Mouse (Mus musculus) A20 (cell line): ENCODE results near the gene Spi1.

ENCODE experiments used
- DNase-seq: peaks from one replicate; pipeline ENCODE4 v3.0.0-alpha.2; 2011; ENCODE audit warnings: low read depth, low spot score

Gene Spi1

DNA sequence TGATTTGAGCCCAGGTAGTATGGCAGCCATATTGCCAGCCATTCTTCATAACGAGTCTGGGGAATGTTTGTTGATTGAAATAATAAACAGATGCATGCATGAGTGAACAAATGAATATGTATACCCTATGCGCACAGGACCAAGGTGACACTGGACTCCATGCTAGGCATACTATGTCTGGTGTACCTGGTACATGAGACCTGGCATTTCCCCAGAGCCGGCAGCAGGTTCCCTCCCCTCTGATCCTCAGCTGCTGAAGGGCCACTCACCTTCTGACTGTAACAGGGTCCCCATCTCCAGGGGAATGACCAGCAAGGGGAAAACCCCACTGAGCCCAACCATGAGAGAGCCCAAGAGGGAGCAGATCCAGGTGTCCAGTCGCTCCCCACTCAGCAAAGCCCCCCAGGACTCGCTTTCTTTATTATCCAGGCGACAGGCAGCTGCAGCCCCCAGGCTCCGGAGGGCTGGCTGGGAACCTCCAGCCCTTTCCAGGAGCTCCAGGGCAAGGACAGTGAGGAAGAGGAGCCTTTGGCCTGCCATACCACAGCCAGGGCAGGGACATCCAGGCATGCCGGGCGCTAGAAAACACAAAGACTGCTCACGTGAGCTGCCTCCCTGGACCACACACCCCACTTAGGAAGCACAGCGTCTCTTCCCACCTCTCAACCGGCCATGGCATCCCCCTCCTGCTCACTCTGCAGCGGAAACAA is 13.9 kb upstream of the Spi1 start:
- DNase-seq, result no peak

- DNase-seq, result no peak
These were observed 13.4 kb upstream of the Spi1 start for GRCm38 (mm10) chr2:91068872-91069165.

DNA sequence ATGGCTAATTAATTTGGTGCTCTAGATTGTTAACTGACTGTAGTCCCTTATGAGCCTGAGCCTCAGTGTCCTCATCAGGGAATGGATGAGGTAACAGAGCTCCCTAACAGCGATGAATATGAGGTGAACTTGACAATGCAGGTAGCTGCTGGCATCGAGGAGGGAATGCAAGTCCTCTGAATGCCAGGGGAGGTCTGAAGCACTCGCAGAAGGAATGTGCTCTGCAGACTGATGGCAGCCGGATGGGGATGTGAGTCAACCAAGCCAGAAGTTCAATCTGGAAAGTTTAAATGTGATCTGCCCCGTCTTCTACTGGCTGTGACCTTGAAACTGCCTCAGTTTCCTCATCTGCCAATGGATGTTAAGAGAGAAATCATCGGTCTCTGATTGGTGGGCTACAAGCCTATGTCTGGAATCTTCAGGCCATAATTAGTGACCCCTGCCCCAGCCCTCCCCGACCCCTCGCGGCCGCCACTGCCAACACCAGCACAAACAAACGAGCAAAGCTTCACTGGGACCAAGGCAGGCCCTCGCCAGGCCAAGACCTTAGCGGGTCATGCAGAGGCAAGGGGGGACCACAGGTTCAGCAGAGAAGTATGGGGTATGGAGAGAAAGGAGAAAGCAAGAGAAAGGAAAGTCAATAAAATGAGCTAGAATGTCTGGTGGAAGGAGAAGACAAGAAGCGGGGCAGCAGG is 12.7 kb upstream of the Spi1 start:
- DNase-seq, result no peak

- DNase-seq, result peak; percentile 99
These were observed 12.0 kb upstream of the Spi1 start, which contains the start of gene Slc39a13 for GRCm38 (mm10) chr2:91070076-91070800. Gene Slc39a13, minus strand, starts transcription at chr2:91070417.

- no peak for DNase-seq
These were observed 11.1 kb upstream of the Spi1 start for GRCm38 (mm10) chr2:91071059-91071458.

- peak; percentile 23 for DNase-seq
These were observed 10.1 kb upstream of the Spi1 start for GRCm38 (mm10) chr2:91072092-91072491.

DNA sequence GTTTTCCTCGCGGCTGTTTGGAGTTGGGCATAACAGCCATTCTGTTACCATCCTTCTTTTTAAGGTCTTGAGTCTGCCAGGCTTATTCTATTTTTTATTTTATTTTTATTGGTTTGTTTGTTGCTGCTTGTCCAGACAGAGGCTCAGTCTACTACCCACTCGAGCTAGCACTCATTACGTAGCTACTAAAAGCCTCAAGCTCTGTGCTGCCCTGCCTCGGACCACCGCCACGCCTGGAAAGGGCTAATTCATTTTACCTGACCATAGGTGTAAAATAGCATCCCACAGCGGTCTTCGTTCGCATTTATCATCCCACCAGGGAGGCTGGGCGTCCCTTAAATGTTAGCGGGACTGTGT is 4.3 kb upstream of the Spi1 start:
- no peak for DNase-seq

- DNase-seq, result peak; percentile 79
These were observed 3.7 kb upstream of the Spi1 start for GRCm38 (mm10) chr2:91078314-91079025.

GRCm38 (mm10) chr2:91079026-91079384 is 3.2 kb upstream of the Spi1 start:
- DNase-seq, result no peak

DNA sequence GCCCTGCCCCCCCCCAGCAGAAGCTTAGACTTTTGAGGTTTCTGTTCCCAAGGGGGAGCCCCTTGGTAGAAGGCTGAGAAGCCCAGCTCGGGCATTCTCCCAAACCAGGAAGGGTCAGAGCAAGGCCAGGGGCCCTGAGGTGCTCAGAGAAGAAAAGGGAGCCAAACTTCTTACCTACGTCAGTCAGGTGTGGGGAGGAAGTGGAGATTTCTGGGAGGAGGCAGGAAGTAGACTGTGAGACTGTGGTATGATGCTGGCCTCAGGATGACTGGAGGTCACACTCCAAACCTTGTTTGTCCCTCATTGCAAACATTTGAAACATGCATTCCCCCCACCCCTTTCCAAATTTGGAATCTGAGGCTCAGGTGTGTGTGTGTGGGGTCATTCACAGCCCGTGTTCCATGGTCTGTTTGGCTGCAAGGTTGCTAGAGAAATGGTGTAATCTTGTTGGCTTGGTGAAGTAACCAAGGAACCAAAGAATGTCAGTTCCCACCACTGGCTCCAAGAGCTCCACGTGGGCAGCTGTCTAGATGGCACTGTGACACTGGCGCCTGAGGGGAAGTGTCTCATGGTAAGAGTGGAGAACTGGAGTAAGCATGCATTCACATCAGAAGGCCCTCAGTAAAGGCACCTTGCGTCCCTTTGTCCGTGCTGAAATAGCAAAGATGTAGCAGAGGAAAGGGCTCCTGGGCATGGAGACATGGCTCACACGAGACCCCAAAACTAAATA is 1.2 kb upstream of the Spi1 start:
- peak; percentile 29 for DNase-seq

DNA sequence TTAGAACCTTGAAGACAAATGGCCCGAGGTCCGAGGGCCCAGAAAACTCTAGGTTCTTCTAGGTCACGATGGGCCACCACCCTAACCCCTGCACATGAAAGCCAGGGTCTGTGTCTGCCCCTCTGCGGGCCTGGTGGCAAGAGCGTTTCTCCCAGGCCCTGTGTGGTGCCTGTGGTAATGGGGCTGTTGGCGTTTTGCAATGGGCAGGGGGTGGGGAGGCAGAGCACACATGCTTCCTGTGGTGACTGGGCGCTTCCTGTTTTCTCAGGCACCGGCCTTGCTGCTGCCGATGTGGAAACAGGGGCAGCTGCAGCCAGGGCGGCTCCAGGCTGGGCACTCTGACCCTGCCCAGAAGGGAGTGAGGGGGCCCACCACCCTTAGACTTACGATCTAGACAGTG is 654 bp downstream of the Spi1 start:
- DNase-seq, result peak; percentile 89

- no peak for DNase-seq
These were observed 1.3 kb downstream of the Spi1 start for GRCm38 (mm10) chr2:91083366-91083940.

GRCm38 (mm10) chr2:91084179-91084820 is 2.1 kb downstream of the Spi1 start:
- DNase-seq, result no peak

DNA sequence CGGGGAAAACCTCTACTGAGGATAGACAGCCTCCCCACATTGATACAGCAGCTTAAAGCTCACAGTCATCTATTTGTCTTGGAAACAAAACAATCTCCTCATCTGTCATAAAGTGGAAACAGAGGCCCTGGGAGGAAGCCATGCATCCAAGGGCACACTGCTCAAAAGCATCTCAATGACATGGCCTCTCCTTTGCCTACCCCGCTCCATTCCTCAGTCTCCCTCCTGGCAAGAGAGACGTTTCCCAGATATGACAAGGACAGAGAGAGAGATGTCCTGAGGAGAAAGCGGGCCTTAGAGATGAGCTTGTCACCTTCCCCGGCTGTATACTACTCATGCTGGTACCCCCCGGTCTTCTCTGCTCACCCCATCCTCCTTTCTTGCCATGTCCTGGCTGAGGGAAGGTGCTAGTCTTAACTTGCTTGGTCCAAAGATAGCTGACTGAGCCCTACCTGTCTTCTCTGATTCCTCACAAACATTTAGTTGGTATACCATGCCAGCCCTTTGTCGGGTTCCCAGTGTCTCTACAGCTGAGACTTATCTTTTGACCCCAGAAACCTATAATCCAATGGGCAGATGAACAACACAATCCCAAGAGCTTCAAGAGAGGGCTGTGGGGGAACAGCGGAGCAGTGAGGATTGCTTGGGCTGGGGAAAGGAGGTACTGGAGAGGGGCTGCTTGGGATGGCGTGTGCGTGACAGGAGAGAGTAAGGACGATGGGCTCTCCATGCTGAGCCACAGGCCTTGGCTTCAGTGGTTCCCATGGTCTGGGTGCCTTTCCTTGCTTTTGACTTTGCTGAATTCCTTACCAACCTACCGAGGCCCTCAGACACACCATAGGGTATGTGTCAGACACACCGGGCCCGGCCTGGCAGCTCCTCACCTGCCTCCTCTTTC is 3.6 kb downstream of the Spi1 start:
- no peak for DNase-seq

- no peak for DNase-seq
These were observed 4.4 kb downstream of the Spi1 start for GRCm38 (mm10) chr2:91086392-91087237.

DNA sequence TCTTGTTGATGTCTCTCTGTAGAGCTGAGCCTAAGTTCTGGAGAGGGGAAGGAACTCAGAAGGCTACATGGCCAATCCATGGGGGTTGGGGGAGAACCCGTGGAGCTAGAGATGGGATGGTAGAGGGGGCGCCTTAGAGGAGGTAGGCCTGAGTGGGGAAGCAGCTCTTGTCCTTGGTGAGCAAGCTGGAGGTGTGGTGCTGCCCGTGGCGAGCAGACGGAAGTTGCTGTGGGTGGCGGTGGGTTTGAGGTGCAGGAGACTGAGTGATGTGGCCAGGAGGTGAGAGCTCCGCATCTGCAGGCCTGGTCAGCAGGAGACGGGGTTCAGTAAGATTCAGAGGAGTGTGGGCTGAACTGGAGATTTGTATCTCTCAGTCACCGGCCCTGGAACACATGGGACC is 5.3 kb downstream of the Spi1 start:
- no peak for DNase-seq

DNA sequence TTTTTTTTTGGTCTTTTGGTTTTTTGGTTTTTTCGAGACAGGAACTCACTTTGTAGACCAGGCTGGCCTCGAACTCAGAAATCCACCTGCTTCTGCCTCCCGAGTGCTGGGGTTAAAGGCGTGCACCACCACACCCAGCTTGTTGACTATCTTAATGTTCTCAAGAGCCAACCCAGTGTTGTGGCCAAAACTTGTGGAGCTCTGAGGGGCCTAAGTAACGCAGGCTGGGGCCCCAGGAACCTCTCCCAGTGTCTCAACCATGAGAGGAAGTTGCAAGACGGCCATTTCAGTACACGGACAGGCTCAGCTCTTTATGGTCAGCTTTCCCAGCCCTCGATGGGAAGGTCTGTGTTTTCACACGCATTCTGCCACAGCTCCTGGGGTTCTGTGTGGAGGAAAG is 6.8 kb downstream of the Spi1 start:
- DNase-seq, result no peak

- DNase-seq, result no peak
These were observed 8.0 kb downstream of the Spi1 start for GRCm38 (mm10) chr2:91090208-91090607.

DNA sequence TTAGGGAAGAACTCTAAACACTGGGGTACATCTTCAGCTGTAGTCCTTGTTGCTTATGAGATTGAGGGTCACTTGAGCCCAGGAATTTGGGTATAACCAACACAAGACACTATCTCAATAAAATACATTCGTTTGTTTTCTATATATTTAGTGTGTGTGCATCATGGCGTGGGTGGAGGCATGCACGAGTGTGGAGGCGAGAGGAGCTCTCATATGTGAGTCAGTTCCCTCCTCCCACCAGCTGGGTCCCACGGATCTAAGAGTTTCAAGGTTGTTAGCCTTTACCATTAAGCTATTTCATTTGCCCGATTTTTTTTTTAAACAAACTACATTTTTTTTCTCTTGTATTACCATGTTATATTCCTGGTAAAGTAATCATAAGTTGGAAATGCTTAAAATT is 8.6 kb downstream of the Spi1 start:
- no peak for DNase-seq
